Mouse (Mus musculus): ENCODE data around the gene Tbl1x.

- TF ChIP-seq CTCF (IDR thresholded peaks at IDR 0.05; ENCODE audit: insufficient read depth, low read length) (no peak), POLR2A (IDR thresholded peaks at IDR 0.05; ENCODE audit: borderline replicate concordance, extremely low read depth, low read depth, low read length) (no peak)
Observed at GRCm38 (mm10) chrX:77544550-77544949, 33.7 kb downstream of the Tbl1x start.
